Mouse (Mus musculus) liver, postnatal 0 days (tissue): ENCODE measurements around the gene Slc25a48. TPM values are rescaled to one million over a fixed set of nuclear protein-coding genes. Genes with fewer than 3 reads are reported as not detected.

ENCODE experiments used
- ATAC-seq: fragments of 200-750 bp; cut with Nextera tagmentation; 2 replicates; pipeline ENCODE4 v1.8.0; 2017; ENCODE audit warnings: mild to moderate bottlenecking, moderate library complexity
- DNase-seq: peaks from one replicate; pipeline ENCODE4 v3.0.0-alpha.2; 2016
- H3K27ac ChIP-seq: fragments of 300-500 bp; sonication (generic); 2 replicates; pipeline ENCODE4 v1.5.1; 2014; ENCODE audit warnings: antibody characterized with exemption, moderate library complexity, mild to moderate bottlenecking, low read depth
- H3K27me3 ChIP-seq: fragments of 300-500 bp; sonication (generic); 2 replicates; pipeline ENCODE4 v1.6.1; 2014; ENCODE audit warnings: low read length, control low read depth, mixed read lengths; ENCODE audit not compliant: insufficient read depth
- H3K36me3 ChIP-seq: fragments of 300-500 bp; sonication (generic); replicated peaks from 2 replicates; pipeline ENCODE4 v1.6.1; 2014; ENCODE audit warnings: mild to moderate bottlenecking, control low read depth, low read length, moderate library complexity, mixed read lengths; ENCODE audit not compliant: insufficient read depth
- H3K4me1 ChIP-seq: fragments of 300-500 bp; sonication (generic); 2 replicates; pipeline ENCODE4 v1.6.1; 2014; ENCODE audit warnings: antibody characterized with exemption, mild to moderate bottlenecking, control low read depth; ENCODE audit not compliant: insufficient read depth
- H3K4me2 ChIP-seq: fragments of 300-500 bp; sonication (generic); 2 replicates; pipeline ENCODE4 v1.6.1; 2014; ENCODE audit warnings: low read depth, mild to moderate bottlenecking, low read length, moderate library complexity, mixed read lengths
- H3K4me3 ChIP-seq: fragments of 300-500 bp; sonication (generic); 2 replicates; pipeline ENCODE4 v1.5.1; 2014; ENCODE audit warnings: low read depth, low read length
- H3K9ac ChIP-seq: fragments of 300-500 bp; sonication (generic); replicated peaks from 2 replicates; pipeline ENCODE4 v1.6.1; 2014; ENCODE audit warnings: mild to moderate bottlenecking, moderate library complexity
- H3K9me3 ChIP-seq: fragments of 300-500 bp; sonication (generic); 2 replicates; pipeline ENCODE4 v1.6.1; 2016; ENCODE audit warnings: mild to moderate bottlenecking, control low read depth, low read length, mixed read lengths
- CTCF ChIP-seq: sonication (generic); IDR thresholded peaks from 2 replicates; pipeline ENCODE4 v1.5.1; 2016; ENCODE audit warnings: antibody characterized with exemption, low read depth
- EP300 ChIP-seq: IDR thresholded peaks from 2 replicates; pipeline ENCODE4 v1.6.1; 2016; ENCODE audit warnings: antibody characterized with exemption, low read depth, mild to moderate bottlenecking
- WGBS: fragments of 180-500 bp; shearing (Covaris S2); extraction: QIAGEN DNeasy Blood & Tissue Kit; methylation state at CpG from one replicate; pipeline ENCODE4 v1.1.7; 2014; ENCODE audit not compliant: insufficient replicate concordance; 5-methylcytosine and 5-hydroxymethylcytosine counted together
- polyA plus RNA-seq: library from polyadenylated mRNA; unstranded; fragments of >200 nt; fragmentation: Nextera tagmentation; extraction: Ambion mirVana; gene quantifications from 2 replicates; pipeline ENCODE4 v1.2.1, GENCODE M21; 2015

The Slc25a48 gene
- polyA plus RNA-seq, 1 experiment from 2014 or later = 1.5 TPM

DNA sequence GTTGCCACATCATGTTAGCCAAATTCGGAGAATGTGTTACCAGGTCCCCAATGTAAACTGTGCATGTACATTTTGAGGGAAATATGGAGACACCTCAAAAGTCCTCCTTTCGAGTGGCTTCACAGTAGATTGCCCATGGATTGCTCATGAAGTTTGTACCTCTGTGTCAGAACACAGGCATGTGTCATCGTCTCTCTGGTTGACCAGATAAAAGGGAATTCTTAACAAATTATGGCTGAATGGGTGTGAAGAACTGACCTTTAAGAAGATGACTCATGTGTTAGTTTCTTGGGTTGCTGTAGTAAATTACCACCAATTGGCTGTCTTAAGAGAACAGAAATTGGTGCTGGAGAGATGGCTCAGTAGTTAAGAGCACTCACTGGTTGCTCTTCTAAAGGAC is 6.0 kb downstream of the Slc25a48 start:
- DNase-seq = no peak
- WGBS = 85% methylated on average over 3 of the region's 3 CpGs
- no peak for ATAC-seq

DNA sequence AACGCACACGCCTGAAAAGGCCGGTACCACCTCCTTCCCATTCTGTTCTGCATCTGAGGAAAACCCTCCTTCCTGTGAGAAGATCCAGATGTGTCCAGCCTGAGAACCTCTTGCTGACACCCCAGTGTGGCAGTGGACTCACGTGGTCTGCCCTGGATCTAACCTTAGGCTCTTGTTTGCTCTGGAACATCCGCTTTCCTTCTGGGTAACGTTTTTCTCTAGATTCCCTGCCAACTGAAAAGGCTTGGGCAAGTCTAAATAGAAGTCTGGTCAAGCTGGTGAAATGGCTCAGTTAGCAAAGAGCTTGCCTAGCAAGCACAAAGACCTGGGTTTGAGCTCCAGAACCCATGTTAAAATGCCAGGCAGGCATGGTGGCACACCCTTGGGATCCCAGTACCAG is 6.8 kb downstream of the Slc25a48 start:
- Histone ChIP-seq H3K9me3 (peaks cover 3% of the 10 kb centered on the region; the same call in 1 of the 2 replicates), H3K4me3 (no peak overlapping the region), H3K4me2 (no peak overlapping the region), H3K4me1 (no peaks in the 10 kb centered on the region), H3K27me3 (no peaks in the 10 kb centered on the region), H3K9ac (no peak overlapping the region), H3K36me3 (no peaks in the 10 kb centered on the region), H3K27ac (no peak overlapping the region)
- 80% methylated on average over 6 of the region's 6 CpGs for WGBS
- DNase-seq (no peak), ATAC-seq (no peak)
- no peak for TF ChIP-seq EP300
- TF ChIP-seq CTCF = no peak

More for the DNA sequence above, 6.0 kb downstream of the Slc25a48 start:
- no peak for TF ChIP-seq CTCF
- no peak for TF ChIP-seq EP300
- no peaks in the 10 kb centered on the region for H3K4me1 ChIP-seq
- H3K9ac ChIP-seq = no peak overlapping the region
- no peak overlapping the region for H3K4me3 ChIP-seq
- H3K9me3 ChIP-seq = peaks cover 3% of the 10 kb centered on the region; the same call in 1 of the 2 replicates
- H3K27ac ChIP-seq = no peak overlapping the region
- H3K36me3 ChIP-seq = no peaks in the 10 kb centered on the region
- H3K27me3 ChIP-seq = no peaks in the 10 kb centered on the region
- H3K4me2 ChIP-seq = no peak overlapping the region

DNA sequence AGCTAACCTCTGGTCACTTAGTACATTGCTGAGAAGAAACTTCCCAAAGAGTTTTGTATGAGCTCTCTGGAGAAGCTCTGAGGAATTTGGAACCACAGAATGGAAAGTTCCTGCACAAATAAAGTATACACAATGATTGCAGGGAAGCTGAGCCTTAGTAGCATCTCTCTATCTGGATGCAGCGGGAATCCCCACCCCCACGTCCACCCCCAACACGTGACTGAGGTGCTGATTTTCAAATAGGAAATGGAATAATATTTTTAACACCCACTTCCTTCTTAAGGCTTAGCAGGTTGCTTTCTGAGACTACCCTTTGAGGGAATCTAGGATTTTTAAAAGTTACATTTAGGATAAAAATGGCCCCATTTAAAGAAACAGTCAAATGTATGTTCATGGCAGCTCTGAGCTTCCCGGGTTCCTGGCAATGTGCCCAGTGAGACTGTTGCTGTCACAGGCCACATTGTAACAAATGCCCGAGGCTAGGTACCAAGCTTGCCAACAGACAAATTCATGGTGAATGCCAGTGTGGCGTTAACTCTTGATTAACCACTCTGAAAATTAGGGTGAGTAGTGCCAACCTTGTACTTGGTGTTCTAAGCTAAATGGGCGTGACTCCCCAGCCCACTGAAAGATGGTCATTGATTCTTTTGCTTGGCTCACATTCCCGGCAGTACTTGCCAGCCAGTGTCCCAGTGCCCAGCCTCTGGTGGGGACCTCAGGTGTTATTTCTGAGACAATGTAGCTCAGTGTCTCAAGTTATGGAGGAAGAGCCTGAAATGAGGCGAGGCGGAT is 11.3 kb downstream of the Slc25a48 start:
- no peak overlapping the region for H3K4me2 ChIP-seq
- no peaks in the 10 kb centered on the region for H3K4me1 ChIP-seq
- H3K27ac ChIP-seq = no peak overlapping the region
- H3K4me3 ChIP-seq = no peak overlapping the region
- TF ChIP-seq EP300 (no peak), CTCF (no peak)
- ATAC-seq = no peak
- DNase-seq = no peak
- no peaks in the 10 kb centered on the region for H3K27me3 ChIP-seq
- H3K9me3 ChIP-seq = no peaks in the 10 kb centered on the region
- H3K36me3 ChIP-seq = no peaks in the 10 kb centered on the region; the same call in 1 of the 2 replicates
- H3K9ac ChIP-seq = no peak overlapping the region
- 66% methylated on average over 10 of the region's 10 CpGs for WGBS

GRCm38 (mm10) chr13:56450035-56450434 is 11.9 kb downstream of the Slc25a48 start:
- WGBS = 71% methylated on average over 8 of the region's 8 CpGs

DNA sequence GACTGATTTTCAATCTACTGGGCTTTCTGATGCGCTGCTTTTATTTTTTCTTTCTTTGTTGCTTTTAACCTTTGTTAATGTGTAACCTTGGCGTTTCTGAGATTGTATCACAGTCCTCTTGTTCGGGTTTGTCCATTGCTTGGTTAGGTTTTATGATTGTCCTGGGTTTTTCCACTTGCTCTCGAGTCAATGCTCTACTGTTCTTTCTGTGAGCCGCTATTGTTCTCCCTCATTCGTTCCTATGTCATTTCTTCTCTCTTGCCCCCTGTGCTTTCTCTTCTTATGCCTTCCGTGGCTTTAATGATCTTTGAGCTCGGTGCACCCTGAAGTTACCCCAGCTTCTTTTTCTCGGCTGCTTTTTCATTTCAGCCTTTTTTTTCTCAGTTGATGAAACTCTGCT is 19.8 kb downstream of the Slc25a48 start:
- Histone ChIP-seq H3K36me3 (no peaks in the 10 kb centered on the region), H3K4me1 (no peaks in the 10 kb centered on the region), H3K4me3 (no peak overlapping the region), H3K4me2 (peak overlapping the region; percentile 36; the same call in 1 of the 2 replicates), H3K9me3 (no peaks in the 10 kb centered on the region), H3K9ac (no peak overlapping the region), H3K27me3 (no peaks in the 10 kb centered on the region), H3K27ac (no peak overlapping the region)
- WGBS = 40% methylated on average over 9 of the region's 9 CpGs
- TF ChIP-seq EP300 = no peak
- no peak for TF ChIP-seq CTCF
- DNase-seq (no peak), ATAC-seq (no peak)

More at GRCm38 (mm10) chr13:56450035-56450434, 11.9 kb downstream of the Slc25a48 start:
- Histone ChIP-seq H3K4me1 (no peaks in the 10 kb centered on the region), H3K9ac (no peak overlapping the region), H3K27me3 (no peaks in the 10 kb centered on the region), H3K27ac (no peak overlapping the region), H3K4me3 (no peak overlapping the region), H3K36me3 (no peaks in the 10 kb centered on the region; the same call in 1 of the 2 replicates), H3K9me3 (no peaks in the 10 kb centered on the region), H3K4me2 (no peak overlapping the region)
- TF ChIP-seq EP300 (no peak), CTCF (no peak)
- no peak for DNase-seq
- no peak for ATAC-seq

GRCm38 (mm10) chr13:56461460-56461859 is 23.3 kb downstream of the Slc25a48 start:
- Histone ChIP-seq H3K27me3 (no peaks in the 10 kb centered on the region), H3K4me3 (no peak overlapping the region), H3K9ac (no peak overlapping the region), H3K27ac (no peak overlapping the region), H3K4me2 (no peak overlapping the region), H3K4me1 (no peaks in the 10 kb centered on the region), H3K9me3 (no peaks in the 10 kb centered on the region), H3K36me3 (no peaks in the 10 kb centered on the region)
- DNase-seq = no peak
- TF ChIP-seq CTCF (0 out of 2 replicates have a peak, but pooled peaks have one; percentile 13), EP300 (no peak)
- 58% methylated on average over 4 of the region's 4 CpGs for WGBS
- ATAC-seq = no peak; the same call in 1 of the 2 replicates
